Mouse (Mus musculus) heart, embryonic 10.5 days (tissue): ENCODE results near the gene Fcrlb. TPM values are rescaled to one million over a fixed set of nuclear protein-coding genes. Genes with fewer than 3 reads are reported as not detected.
"Not testable (repeated sequence)": the region's sequence is repeated elsewhere in the genome, so short reads cannot be mapped to it uniquely, and the experiment has no call there.

Experiments
- DNase-seq: peaks from one replicate; pipeline ENCODE4 v3.0.0-alpha.2; 2017; ENCODE audit warnings: low spot score
- H3K27ac ChIP-seq: fragments of 300-500 bp; sonication (generic); 2 replicates; pipeline ENCODE4 v1.5.1; 2016; ENCODE audit warnings: mild to moderate bottlenecking
- H3K27me3 ChIP-seq: fragments of 300-500 bp; sonication (generic); 2 replicates; pipeline ENCODE4 v1.6.1; 2016; ENCODE audit warnings: mild to moderate bottlenecking; ENCODE audit not compliant: poor library complexity, insufficient read depth, severe bottlenecking
- H3K36me3 ChIP-seq: fragments of 300-500 bp; sonication (generic); 2 replicates; pipeline ENCODE4 v1.6.1; 2016; ENCODE audit warnings: mild to moderate bottlenecking, moderate library complexity
- H3K4me1 ChIP-seq: fragments of 300-500 bp; sonication (generic); 2 replicates; pipeline ENCODE4 v1.6.1; 2016; ENCODE audit warnings: mild to moderate bottlenecking
- H3K4me3 ChIP-seq: fragments of 300-500 bp; sonication (generic); 2 replicates; pipeline ENCODE4 v1.5.1; 2016; ENCODE audit warnings: mild to moderate bottlenecking, moderate library complexity
- H3K9me3 ChIP-seq: fragments of 300-500 bp; sonication (generic); 2 replicates; pipeline ENCODE4 v1.6.1; 2016; ENCODE audit warnings: mild to moderate bottlenecking, moderate library complexity
- WGBS: fragments of 180-500 bp; shearing (Covaris S2); methylation state at CpG from one replicate; pipeline ENCODE4 v1.1.7; 2016; 5-methylcytosine and 5-hydroxymethylcytosine counted together
- polyA plus RNA-seq: library from polyadenylated mRNA; unstranded; fragments of >200 nt; fragmentation: Nextera tagmentation; extraction: Ambion mirVana; gene quantifications from 2 replicates; pipeline ENCODE4 v1.2.1, GENCODE M21; 2016

The Fcrlb gene
- not detected in 2 replicates for polyA plus RNA-seq

GRCm38 (mm10) chr1:170912891-170913615, at the start of gene Fcrlb:
Gene Fcrlb, minus strand, starts transcription at chr1:170912941.
- peaks cover 17% of the 10 kb centered on the region for H3K4me1 ChIP-seq
- WGBS, result 74% methylated on average over 5 of the region's 5 CpGs
- H3K9me3 ChIP-seq, result no peaks in the 10 kb centered on the region
- H3K4me3 ChIP-seq, result no peak within 1 kb of the TSS
- H3K36me3 ChIP-seq, result no peaks in the 10 kb centered on the region
- H3K27ac ChIP-seq, result no peak within 1 kb of the TSS
- H3K27me3 ChIP-seq, result peaks cover 61% of the 10 kb centered on the region
- DNase-seq, result no peak

GRCm38 (mm10) chr1:170962301-170962700, 49.6 kb upstream of the Fcrlb start:
- no peak for DNase-seq
- 32% methylated on average over 2 of the region's 2 CpGs for WGBS
- peaks cover 18% of the 10 kb centered on the region for H3K4me1 ChIP-seq
- no peak overlapping the region for H3K4me3 ChIP-seq
- H3K9me3 ChIP-seq, result no peaks in the 10 kb centered on the region
- H3K27me3 ChIP-seq, result no peaks in the 10 kb centered on the region
- no peak overlapping the region for H3K27ac ChIP-seq
- no peaks in the 10 kb centered on the region for H3K36me3 ChIP-seq

- Histone ChIP-seq H3K9me3 (no peaks in the 10 kb centered on the region), H3K27ac (no peak overlapping the region), H3K4me3 (no peak overlapping the region), H3K27me3 (no peaks in the 10 kb centered on the region), H3K4me1 (peaks cover 18% of the 10 kb centered on the region), H3K36me3 (no peaks in the 10 kb centered on the region)
- DNase-seq, result no peak
- WGBS, result 69% methylated on average over 6 of the region's 6 CpGs
Measured at GRCm38 (mm10) chr1:170961101-170961500, 48.4 kb upstream of the Fcrlb start.

GRCm38 (mm10) chr1:170959791-170960190, 47.0 kb upstream of the Fcrlb start:
- H3K27ac ChIP-seq, result no peak overlapping the region
- 55% methylated on average over 2 of the region's 2 CpGs for WGBS
- H3K4me3 ChIP-seq, result no peak overlapping the region
- no peaks in the 10 kb centered on the region for H3K9me3 ChIP-seq
- DNase-seq, result no peak
- peaks cover 18% of the 10 kb centered on the region for H3K4me1 ChIP-seq
- no peaks in the 10 kb centered on the region for H3K36me3 ChIP-seq
- H3K27me3 ChIP-seq, result no peaks in the 10 kb centered on the region

- H3K4me3 ChIP-seq, result no peak overlapping the region
- no peak for DNase-seq
- H3K4me1 ChIP-seq, result peaks cover 15% of the 10 kb centered on the region
- H3K27ac ChIP-seq, result no peak overlapping the region
- H3K27me3 ChIP-seq, result no peaks in the 10 kb centered on the region
- 58% methylated on average over 3 of the region's 3 CpGs for WGBS
- no peaks in the 10 kb centered on the region for H3K36me3 ChIP-seq
- no peaks in the 10 kb centered on the region for H3K9me3 ChIP-seq
Measured at GRCm38 (mm10) chr1:170958225-170958624, 45.5 kb upstream of the Fcrlb start.

GRCm38 (mm10) chr1:170953192-170953591, 40.5 kb upstream of the Fcrlb start:
- Histone ChIP-seq H3K9me3 (no peaks in the 10 kb centered on the region), H3K27ac (no peak overlapping the region), H3K27me3 (no peaks in the 10 kb centered on the region), H3K4me1 (no peaks in the 10 kb centered on the region), H3K36me3 (no peaks in the 10 kb centered on the region), H3K4me3 (no peak overlapping the region)
- no peak for DNase-seq
- WGBS, result 76% methylated on average over 2 of the region's 2 CpGs

- DNase-seq, result no peak
- H3K9me3 ChIP-seq, result peaks cover 4% of the 10 kb centered on the region; the same call in 1 of the 2 replicates
- no peak overlapping the region for H3K4me3 ChIP-seq
- 42% methylated on average over 3 of the region's 3 CpGs for WGBS
- no peak overlapping the region for H3K27ac ChIP-seq
- no peaks in the 10 kb centered on the region for H3K27me3 ChIP-seq
- no peaks in the 10 kb centered on the region for H3K36me3 ChIP-seq
- no peaks in the 10 kb centered on the region for H3K4me1 ChIP-seq
Measured at GRCm38 (mm10) chr1:170950772-170951171, 38.0 kb upstream of the Fcrlb start.

GRCm38 (mm10) chr1:170944908-170945307, 32.2 kb upstream of the Fcrlb start:
- WGBS, result 91% methylated on average over 9 of the region's 9 CpGs
- not testable (repeated sequence) for H3K27me3 ChIP-seq, DNase-seq, H3K4me1 ChIP-seq, H3K36me3 ChIP-seq, H3K27ac ChIP-seq, H3K4me3 ChIP-seq
- H3K9me3 ChIP-seq, result peaks cover 15% of the 10 kb centered on the region; the same call in 1 of the 2 replicates

GRCm38 (mm10) chr1:170944151-170944550, 31.4 kb upstream of the Fcrlb start:
- 89% methylated on average over 9 of the region's 9 CpGs for WGBS

GRCm38 (mm10) chr1:170939255-170939654, 26.5 kb upstream of the Fcrlb start:
- Histone ChIP-seq H3K27me3 (no peaks in the 10 kb centered on the region), H3K27ac (no peak overlapping the region), H3K9me3 (peaks cover 10% of the 10 kb centered on the region; the same call in 1 of the 2 replicates), H3K4me1 (no peaks in the 10 kb centered on the region), H3K4me3 (no peak overlapping the region), H3K36me3 (no peaks in the 10 kb centered on the region)
- 86% methylated on average over 12 of the region's 12 CpGs for WGBS
- no peak for DNase-seq

More at GRCm38 (mm10) chr1:170944151-170944550, 31.4 kb upstream of the Fcrlb start:
- not testable (repeated sequence) for H3K36me3 ChIP-seq, H3K4me3 ChIP-seq, H3K27ac ChIP-seq, DNase-seq, H3K27me3 ChIP-seq, H3K4me1 ChIP-seq
- H3K9me3 ChIP-seq, result peaks cover 15% of the 10 kb centered on the region; the same call in 1 of the 2 replicates

- H3K4me1 ChIP-seq, result no peaks in the 10 kb centered on the region
- H3K4me3 ChIP-seq, result no peak overlapping the region
- no peak overlapping the region for H3K27ac ChIP-seq
- DNase-seq, result no peak
- no peaks in the 10 kb centered on the region for H3K9me3 ChIP-seq
- no peaks in the 10 kb centered on the region for H3K36me3 ChIP-seq
- WGBS, result 74% methylated on average over 2 of the region's 2 CpGs
- no peaks in the 10 kb centered on the region for H3K27me3 ChIP-seq
Measured at GRCm38 (mm10) chr1:170934383-170934782, 21.6 kb upstream of the Fcrlb start.

GRCm38 (mm10) chr1:170933940-170934339, 21.2 kb upstream of the Fcrlb start:
- Histone ChIP-seq H3K36me3 (no peaks in the 10 kb centered on the region), H3K4me3 (no peak overlapping the region), H3K27ac (no peak overlapping the region), H3K9me3 (no peaks in the 10 kb centered on the region), H3K27me3 (no peaks in the 10 kb centered on the region), H3K4me1 (no peaks in the 10 kb centered on the region)
- no peak for DNase-seq
- WGBS, result 72% methylated on average over 1 of the region's 1 CpGs

- H3K27me3 ChIP-seq, result no peaks in the 10 kb centered on the region
- no peak for DNase-seq
- H3K27ac ChIP-seq, result no peak overlapping the region
- H3K4me1 ChIP-seq, result no peaks in the 10 kb centered on the region
- 73% methylated on average over 6 of the region's 6 CpGs for WGBS
- no peaks in the 10 kb centered on the region for H3K36me3 ChIP-seq
- no peaks in the 10 kb centered on the region for H3K9me3 ChIP-seq
- no peak overlapping the region for H3K4me3 ChIP-seq
Measured at GRCm38 (mm10) chr1:170933386-170933920, 20.7 kb upstream of the Fcrlb start.
